Comparison of ENCODE assay signal across 20 mouse cellular contexts in the genomic region with DNA sequence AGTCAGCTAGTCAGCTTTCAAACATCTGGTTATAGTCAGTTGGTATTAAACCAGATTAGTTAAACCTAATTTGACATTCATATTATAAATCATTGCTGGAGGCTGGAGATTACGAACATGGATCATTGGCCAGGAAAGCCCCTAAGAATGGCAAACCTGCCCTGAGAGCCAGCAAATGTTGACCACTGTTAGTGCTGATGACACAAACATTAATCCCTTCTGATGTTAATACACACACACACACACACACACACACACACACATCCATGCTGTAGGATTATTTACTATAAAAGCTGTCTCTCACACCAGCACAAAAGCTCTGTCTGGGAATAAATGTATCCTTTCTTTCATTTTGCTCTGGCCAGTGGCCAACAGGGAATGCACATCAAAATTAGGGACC.
A peak's percentile ranks its signal among the peaks of the same experiment; 100 is the strongest.
DNase-seq lines count a peak whose midpoint lies in the region; ATAC-seq lines count a peak whose summit lies in the region.
"Had no signal": no experiment of that assay in that cellular context is flagged by ENCODE, and none has a peak within 500 bp of the region (broad histone marks: within the 10 kb centered on the region; RNA-seq: fewer than 3 reads in every experiment).

No protein-coding gene starts in this region.

- H3K36me3 ChIP-seq in heart, embryonic 15.5 days: no peaks in the 10 kb centered on the region
- no peaks in the 10 kb centered on the region for H3K36me3 ChIP-seq in heart, embryonic 10.5 days
- H3K36me3 ChIP-seq in midbrain, embryonic 15.5 days (replicated peaks): no peaks in the 10 kb centered on the region
- H3K36me3 ChIP-seq in midbrain, embryonic 13.5 days: no peaks in the 10 kb centered on the region
- H3K36me3 ChIP-seq: embryonic facial prominence, embryonic 10.5 days; hindbrain, embryonic 10.5 days had no signal

- no peak overlapping the region for H3K4me3 ChIP-seq in heart, embryonic 15.5 days
- H3K4me3 ChIP-seq in heart, embryonic 10.5 days: no peak overlapping the region
- no peak overlapping the region for H3K4me3 ChIP-seq in midbrain, embryonic 15.5 days
- no peak overlapping the region for H3K4me3 ChIP-seq in midbrain, embryonic 13.5 days (replicated peaks)
- H3K4me3 ChIP-seq: embryonic facial prominence, embryonic 10.5 days; forebrain, embryonic 13.5 days; gastrocnemius, adult 2 months; hindbrain, embryonic 10.5 days had no signal

- no peaks in the 10 kb centered on the region for H3K9me3 ChIP-seq in heart, embryonic 15.5 days (replicated peaks)
- H3K9me3 ChIP-seq in heart, embryonic 10.5 days: no peaks in the 10 kb centered on the region
- H3K9me3 ChIP-seq in midbrain, embryonic 15.5 days: no peaks in the 10 kb centered on the region
- H3K9me3 ChIP-seq in midbrain, embryonic 13.5 days: no peaks in the 10 kb centered on the region
- H3K9me3 ChIP-seq: embryonic facial prominence, embryonic 10.5 days; forebrain, embryonic 13.5 days; hindbrain, embryonic 10.5 days had no signal

- DNase-seq in heart, embryonic 10.5 days (ENCODE audit: low spot score): no peak
- DNase-seq in retina, embryonic 14.5 days (ENCODE audit: low spot score): peak; percentile 26
- no peak for DNase-seq in frontal cortex, postnatal 36 days (ENCODE audit: low spot score in 2 of 2)
- no peak for DNase-seq in testis, postnatal 10 days (ENCODE audit: low spot score)
- DNase-seq: adrenal gland, postnatal 10 days; cerebellum, adult 18-20 months; cerebellum, adult 9-11 months; cerebellum, postnatal 36 days; forebrain, postnatal 0 days; gastrocnemius, adult 2 months; gastrocnemius, postnatal 25 days had no signal

- H3K4me2 ChIP-seq in heart, embryonic 15.5 days: no peak overlapping the region
- H3K4me2 ChIP-seq in midbrain, embryonic 15.5 days: no peak overlapping the region
- H3K4me2 ChIP-seq in midbrain, embryonic 13.5 days (replicated peaks): no peak overlapping the region
- H3K4me2 ChIP-seq: forebrain, embryonic 13.5 days; heart, embryonic 11.5 days; hindbrain, embryonic 14.5 days had no signal

- no peaks in the 10 kb centered on the region for H3K27me3 ChIP-seq in heart, embryonic 15.5 days
- no peaks in the 10 kb centered on the region for H3K27me3 ChIP-seq in heart, embryonic 10.5 days (ENCODE audit: insufficient read depth, poor library complexity, severe bottlenecking)
- H3K27me3 ChIP-seq in midbrain, embryonic 15.5 days (replicated peaks): no peaks in the 10 kb centered on the region
- no peaks in the 10 kb centered on the region for H3K27me3 ChIP-seq in midbrain, embryonic 13.5 days
- H3K27me3 ChIP-seq: CH12.LX; forebrain, embryonic 13.5 days had no signal

- WGBS in heart, embryonic 15.5 days: 81% methylated on average over 1 of the region's 1 CpGs
- WGBS in heart, embryonic 10.5 days: 93% methylated on average over 1 of the region's 1 CpGs
- 54% methylated on average over 1 of the region's 1 CpGs for WGBS in midbrain, embryonic 15.5 days
- 55% methylated on average over 1 of the region's 1 CpGs for WGBS in midbrain, embryonic 13.5 days

- H3K4me1 ChIP-seq in heart, embryonic 15.5 days (replicated peaks): peaks cover 8% of the 10 kb centered on the region
- peaks cover 9% of the 10 kb centered on the region for H3K4me1 ChIP-seq in heart, embryonic 10.5 days
- no peaks in the 10 kb centered on the region for H3K4me1 ChIP-seq in midbrain, embryonic 15.5 days
- H3K4me1 ChIP-seq in midbrain, embryonic 13.5 days (replicated peaks): no peaks in the 10 kb centered on the region
- H3K4me1 ChIP-seq: forebrain, embryonic 13.5 days; hindbrain, embryonic 10.5 days had no signal

- ATAC-seq in heart, embryonic 15.5 days (replicated peaks; ENCODE audit: insufficient number of reproducible peaks, insufficient read depth, low FRiP score, low read depth): no peak
- 0 out of 2 replicates have a peak, but pooled peaks have one; percentile 30 for ATAC-seq in midbrain, embryonic 15.5 days (replicated peaks)
- no peak for ATAC-seq in midbrain, embryonic 13.5 days
- ATAC-seq: forebrain, embryonic 13.5 days; forebrain, postnatal 0 days had no signal

- H3K27ac ChIP-seq in heart, embryonic 15.5 days: 0 out of 2 replicates have a peak overlapping the region, but pooled peaks have one; percentile 4
- H3K27ac ChIP-seq in heart, embryonic 10.5 days: no peak overlapping the region
- H3K27ac ChIP-seq in midbrain, embryonic 15.5 days: no peak overlapping the region
- no peak overlapping the region for H3K27ac ChIP-seq in midbrain, embryonic 13.5 days
- H3K27ac ChIP-seq: embryonic facial prominence, embryonic 10.5 days; forebrain, embryonic 13.5 days; gastrocnemius, adult 2 months; hindbrain, embryonic 10.5 days; hindbrain, embryonic 14.5 days had no signal

- H3K9ac ChIP-seq in heart, embryonic 15.5 days: no peak overlapping the region
- H3K9ac ChIP-seq in midbrain, embryonic 15.5 days: no peak overlapping the region
- no peak overlapping the region for H3K9ac ChIP-seq in midbrain, embryonic 13.5 days (replicated peaks)
- H3K9ac ChIP-seq: forebrain, embryonic 13.5 days; forebrain, postnatal 0 days; hindbrain, embryonic 14.5 days had no signal
